Mouse (Mus musculus): ENCODE data around the gene Trove2. TPM values are rescaled to one million over a fixed set of nuclear protein-coding genes. Genes with fewer than 3 reads are reported as not detected.
A peak's percentile ranks its signal among the peaks of the same experiment; 100 is the strongest.

The Trove2 gene
- polyA plus RNA-seq, 1 experiment = 0.97 TPM

GRCm38 (mm10) chr1:143707006-143707405, 69.9 kb downstream of the Trove2 start:
- Histone ChIP-seq H3K27ac (ENCODE audit: control insufficient read depth, insufficient read depth, low read length) (no peak overlapping the region), H3K27me3 (ENCODE audit: control insufficient read depth, insufficient read depth, low read length) (no peaks in the 10 kb centered on the region), H3K36me3 (ENCODE audit: control insufficient read depth, insufficient read depth, low read length) (no peaks in the 10 kb centered on the region), H3K4me3 (ENCODE audit: control insufficient read depth, insufficient read depth, low read length) (no peak overlapping the region), H3K4me1 (replicated peaks; ENCODE audit: control insufficient read depth, insufficient read depth, low read length) (no peaks in the 10 kb centered on the region)
- WGBS = 89% methylated on average over 4 of the region's 4 CpGs
- TF ChIP-seq POLR2A (IDR thresholded peaks at IDR 0.05; ENCODE audit: control insufficient read depth, extremely low read depth, insufficient read depth, low read length, poor library complexity) (no peak), CTCF (IDR thresholded peaks at IDR 0.05; ENCODE audit: borderline replicate concordance, control insufficient read depth, extremely low read depth, insufficient read depth, low read length, poor library complexity) (no peak)
- no peak for DNase-seq

- Histone ChIP-seq H3K36me3 (ENCODE audit: control insufficient read depth, insufficient read depth, low read length) (no peaks in the 10 kb centered on the region; the same call in 1 of the 2 replicates), H3K27me3 (ENCODE audit: control insufficient read depth, insufficient read depth, low read length) (no peaks in the 10 kb centered on the region), H3K4me1 (replicated peaks; ENCODE audit: control insufficient read depth, insufficient read depth, low read length) (no peaks in the 10 kb centered on the region), H3K4me3 (ENCODE audit: control insufficient read depth, insufficient read depth, low read length) (peak within 1 kb of the TSS; percentile 99), H3K27ac (ENCODE audit: control insufficient read depth, insufficient read depth, low read length) (peak within 1 kb of the TSS; percentile 68)
- TF ChIP-seq POLR2A (IDR thresholded peaks at IDR 0.05; ENCODE audit: control insufficient read depth, extremely low read depth, insufficient read depth, low read length, poor library complexity) (peak; percentile 61), CTCF (IDR thresholded peaks at IDR 0.05; ENCODE audit: borderline replicate concordance, control insufficient read depth, extremely low read depth, insufficient read depth, low read length, poor library complexity) (peak; percentile 92)
- DNase-seq = peak; percentile 92
- under 1% methylated on average over 71 of the region's 74 CpGs for WGBS
These were observed 74.1 kb downstream of the Trove2 start, which contains the start of gene Cdc73 for GRCm38 (mm10) chr1:143702741-143703262. Gene Cdc73, minus strand, starts transcription at chr1:143702893.

GRCm38 (mm10) chr1:143702141-143702740, 74.6 kb downstream of the Trove2 start:
- H3K27me3 ChIP-seq (ENCODE audit: control insufficient read depth, insufficient read depth, low read length) = no peaks in the 10 kb centered on the region
- peak overlapping the region; percentile 99 for H3K4me3 ChIP-seq (ENCODE audit: control insufficient read depth, insufficient read depth, low read length)
- peak overlapping the region; percentile 68 for H3K27ac ChIP-seq (ENCODE audit: control insufficient read depth, insufficient read depth, low read length)
- 2% methylated on average over 44 of the region's 48 CpGs for WGBS
- H3K36me3 ChIP-seq (ENCODE audit: control insufficient read depth, insufficient read depth, low read length) = peaks cover 3% of the 10 kb centered on the region; the same call in 1 of the 2 replicates
- H3K4me1 ChIP-seq (replicated peaks; ENCODE audit: control insufficient read depth, insufficient read depth, low read length) = no peaks in the 10 kb centered on the region
- no peak for TF ChIP-seq CTCF (IDR thresholded peaks at IDR 0.05; ENCODE audit: borderline replicate concordance, control insufficient read depth, extremely low read depth, insufficient read depth, low read length, poor library complexity)
- TF ChIP-seq POLR2A (IDR thresholded peaks at IDR 0.05; ENCODE audit: control insufficient read depth, extremely low read depth, insufficient read depth, low read length, poor library complexity) = no peak
- DNase-seq = no peak

- DNase-seq = no peak
These were observed 75.1 kb downstream of the Trove2 start for GRCm38 (mm10) chr1:143701736-143702135.

More at GRCm38 (mm10) chr1:143701736-143702135, 75.1 kb downstream of the Trove2 start:
- H3K27ac ChIP-seq (ENCODE audit: control insufficient read depth, insufficient read depth, low read length) = no peak overlapping the region; the same call in 1 of the 2 replicates
- H3K36me3 ChIP-seq (ENCODE audit: control insufficient read depth, insufficient read depth, low read length) = peaks cover 5% of the 10 kb centered on the region; the same call in 1 of the 2 replicates
- TF ChIP-seq POLR2A (IDR thresholded peaks at IDR 0.05; ENCODE audit: control insufficient read depth, extremely low read depth, insufficient read depth, low read length, poor library complexity) (no peak), CTCF (IDR thresholded peaks at IDR 0.05; ENCODE audit: borderline replicate concordance, control insufficient read depth, extremely low read depth, insufficient read depth, low read length, poor library complexity) (no peak)
- H3K4me3 ChIP-seq (ENCODE audit: control insufficient read depth, insufficient read depth, low read length) = peak overlapping the region; percentile 99
- WGBS = 1% methylated on average over 13 of the region's 13 CpGs
- H3K4me1 ChIP-seq (replicated peaks; ENCODE audit: control insufficient read depth, insufficient read depth, low read length) = no peaks in the 10 kb centered on the region
- no peaks in the 10 kb centered on the region for H3K27me3 ChIP-seq (ENCODE audit: control insufficient read depth, insufficient read depth, low read length)

Other genes with a start within 250 kb of the Trove2 start
- gene B3galt2, start 136.4 kb downstream of the Trove2 start, polyA plus RNA-seq (2012; rRNA removed) = 0.22 and 0.24 TPM in 2 replicates
- gene Cdc73, start 74.2 kb downstream of the Trove2 start, polyA plus RNA-seq (2012; rRNA removed) = 2.7 and 3.6 TPM in 2 replicates
- gene Glrx2, start 60.7 kb downstream of the Trove2 start, polyA plus RNA-seq (2012; rRNA removed) = 20.9 and 28.3 TPM in 2 replicates
- gene Uchl5, start 204 bp upstream of the Trove2 start, polyA plus RNA-seq (2012; rRNA removed) = 5.0 and 10.8 TPM in 2 replicates
- 4.3 and 5.9 TPM in 2 replicates for gene Rgs2, start 227.1 kb upstream of the Trove2 start, polyA plus RNA-seq (2012; rRNA removed)